Mouse (Mus musculus) CH12.LX (cell line): Measurements from ENCODE around the gene Hist1h2bn. TPM values are rescaled to one million over a fixed set of nuclear protein-coding genes. Genes with fewer than 3 reads are reported as not detected.
A peak's percentile ranks its signal among the peaks of the same experiment; 100 is the strongest.
"Not testable (repeated sequence)": the region's sequence is repeated elsewhere in the genome, so short reads cannot be mapped to it uniquely, and the experiment has no call there.

Source experiments
- DNase-seq: peaks from one replicate; pipeline ENCODE4 v3.0.0-alpha.2; 2013; ENCODE audit errors: extremely low read depth
- H3K27ac ChIP-seq: 2 replicates; pipeline ENCODE4 v1.5.1; 2012; ENCODE audit warnings: low read depth, mild to moderate bottlenecking, control low read depth, moderate library complexity; ENCODE audit not compliant: insufficient read depth
- H3K27me3 ChIP-seq: replicated peaks from 2 replicates; pipeline ENCODE3; 2012; ENCODE audit warnings: inconsistent platforms
- H3K36me3 ChIP-seq, 2 experiments: replicated peaks in 1 of 2; 2 replicates each; pipeline versions ENCODE3 to v1.6.1; 2012; ENCODE audit warnings: inconsistent platforms in 1 of 2, low read length in 1 of 2, mild to moderate bottlenecking in 1 of 2, mixed read lengths in 1 of 2, moderate library complexity in 1 of 2; ENCODE audit not compliant: control insufficient read depth in 1 of 2, insufficient read depth in 1 of 2
- H3K4me1 ChIP-seq, 2 experiments: 2 replicates each; pipeline ENCODE4 v1.6.1; 2012; ENCODE audit warnings: inconsistent platforms in 1 of 2, moderate library complexity in 1 of 2; ENCODE audit not compliant: insufficient read depth in 2 of 2, control insufficient read depth in 1 of 2
- H3K4me2 ChIP-seq: 2 replicates; pipeline ENCODE4 v1.6.1; 2012; ENCODE audit warnings: low read depth, mild to moderate bottlenecking, control low read depth; ENCODE audit not compliant: poor library complexity, insufficient read depth, severe bottlenecking
- H3K4me3 ChIP-seq, 3 experiments: fragments of 150-350 bp in 1 of 3; sonication (generic) in 1 of 3; replicated peaks in 1 of 3; 2 replicates each; pipeline versions ENCODE3 to v1.5.1; 2011 to 2012; ENCODE audit warnings: low read depth in 2 of 3, low read length in 2 of 3, mild to moderate bottlenecking in 2 of 3, moderate library complexity in 2 of 3, control low read depth in 1 of 3, improper control_type of control experiment in 1 of 3, inconsistent platforms in 1 of 3, mixed read lengths in 1 of 3; ENCODE audit not compliant: poor library complexity in 1 of 3
- H3K79me2 ChIP-seq: replicated peaks from 2 replicates; pipeline ENCODE4 v1.6.1; 2012; ENCODE audit warnings: mild to moderate bottlenecking, moderate library complexity; ENCODE audit not compliant: control insufficient read depth, poor library complexity, insufficient read depth, severe bottlenecking; ENCODE audit errors: extremely low read depth
- H3K9ac ChIP-seq: 2 replicates; pipeline ENCODE4 v1.6.1; 2012; ENCODE audit warnings: low read depth, mild to moderate bottlenecking, control low read depth, moderate library complexity; ENCODE audit not compliant: insufficient read depth
- H3K9me3 ChIP-seq: replicated peaks from 2 replicates; pipeline ENCODE3; 2012; ENCODE audit warnings: low read length, inconsistent platforms, mixed read lengths
- CHD2 ChIP-seq: IDR thresholded peaks from 2 replicates; pipeline ENCODE4 v1.6.1; 2011; ENCODE audit warnings: low read length, improper control_type of control experiment
- E2F4 ChIP-seq: IDR thresholded peaks from 2 replicates; pipeline ENCODE4 v1.6.1; 2011; ENCODE audit warnings: low read depth, low read length, improper control_type of control experiment; ENCODE audit not compliant: insufficient replicate concordance
- HCFC1 ChIP-seq: IDR thresholded peaks from 2 replicates; pipeline ENCODE4 v1.6.1; 2012; ENCODE audit warnings: low read depth, mild to moderate bottlenecking, inconsistent platforms, low read length, improper control_type of control experiment
- JUND ChIP-seq: conservative IDR thresholded peaks from 2 replicates; pipeline ENCODE4 v1.6.1; 2011; ENCODE audit warnings: low read depth, low read length, improper control_type of control experiment
- MAFK ChIP-seq: IDR thresholded peaks from 2 replicates; pipeline ENCODE4 v1.6.1; 2011; ENCODE audit warnings: low read length, improper control_type of control experiment; ENCODE audit not compliant: insufficient replicate concordance
- MEF2A ChIP-seq: IDR thresholded peaks from 2 replicates; pipeline ENCODE4 v1.6.1; 2014; ENCODE audit warnings: low read depth, mild to moderate bottlenecking, inconsistent platforms, low read length, improper control_type of control experiment, borderline replicate concordance
- MXI1 ChIP-seq: IDR thresholded peaks from 2 replicates; pipeline ENCODE4 v1.6.1; 2011; ENCODE audit warnings: mild to moderate bottlenecking, low read depth, low read length, improper control_type of control experiment
- MYC ChIP-seq: IDR thresholded peaks from 2 replicates; pipeline ENCODE4 v1.6.1; 2011; ENCODE audit warnings: low read depth, mild to moderate bottlenecking, improper control_type of control experiment, low read length
- NELFE ChIP-seq: IDR thresholded peaks from 2 replicates; pipeline ENCODE4 v1.6.1; 2011; ENCODE audit warnings: low read depth, low read length, improper control_type of control experiment
- NRF1 ChIP-seq: IDR thresholded peaks from 2 replicates; pipeline ENCODE4 v1.6.1; 2014; ENCODE audit warnings: low read depth, mild to moderate bottlenecking, inconsistent platforms, low read length, improper control_type of control experiment, moderate library complexity
- POLR2A ChIP-seq: IDR thresholded peaks from 2 replicates; pipeline ENCODE4 v1.6.1; 2011; ENCODE audit warnings: low read depth, mild to moderate bottlenecking, improper control_type of control experiment, low read length
- POLR2AphosphoS2 ChIP-seq: IDR thresholded peaks from 2 replicates; pipeline ENCODE4 v1.6.1; 2011; ENCODE audit warnings: low read depth, low read length, improper control_type of control experiment
- RCOR1 ChIP-seq: conservative IDR thresholded peaks from 2 replicates; pipeline ENCODE4 v1.6.1; 2012; ENCODE audit warnings: low read depth, mild to moderate bottlenecking, inconsistent platforms, low read length, improper control_type of control experiment
- SIN3A ChIP-seq: IDR thresholded peaks from 2 replicates; pipeline ENCODE4 v1.6.1; 2012; ENCODE audit warnings: low read length, improper control_type of control experiment, inconsistent platforms
- TBP ChIP-seq: conservative IDR thresholded peaks from 2 replicates; pipeline ENCODE4 v1.6.1; 2011; ENCODE audit warnings: low read depth, low read length, improper control_type of control experiment
- TCF12 ChIP-seq: IDR thresholded peaks from 2 replicates; pipeline ENCODE4 v1.6.1; 2014; ENCODE audit warnings: low read depth, mild to moderate bottlenecking, inconsistent platforms, low read length, improper control_type of control experiment
- UBTF ChIP-seq: IDR thresholded peaks from 2 replicates; pipeline ENCODE4 v1.6.1; 2012; ENCODE audit warnings: low read depth, mild to moderate bottlenecking, inconsistent platforms, low read length, improper control_type of control experiment, moderate library complexity
- ZMIZ1 ChIP-seq: IDR thresholded peaks from 2 replicates; pipeline ENCODE4 v1.6.1; 2012; ENCODE audit warnings: low read depth, mild to moderate bottlenecking, inconsistent platforms, low read length, improper control_type of control experiment
- dilution Hi-C: fragments of 300-500 bp; cut with MboI; formaldehyde crosslinking; loops from 2 replicates; pipeline ENCODE4 v1.14.3; 2020; ENCODE audit warnings: low sequenced_read_pairs; ENCODE audit not compliant: extremely low pct_unique_long_range_greater_than_20kb, extremely low pct_ligation_motif_present
- in situ Hi-C: fragments of 300-500 bp; cut with MboI; formaldehyde crosslinking; loops from 3 replicates; pipeline ENCODE4 v1.14.3; 2019; ENCODE audit warnings: low sequenced_read_pairs, low pct_ligation_motif_present, low pct_unique_long_range_greater_than_20kb, mixed read lengths
- polyA plus RNA-seq: library from polyadenylated mRNA; unstranded; fragments of >175 nt; gene quantifications from 2 replicates; pipeline ENCODE4 v1.2.1, GENCODE M21; 2012; ENCODE audit warnings: low read depth; ENCODE audit not compliant: insufficient read length
- total RNA-seq, 2 experiments: library from RNA; depleted of rRNA; stranded (reverse); fragments of 300-350 nt in 1 of 2; fragments of >200 nt in 1 of 2; gene quantifications; 2 replicates each; pipeline ENCODE4 v1.2.3; 2012 to 2014

Hist1h2bn gene
- total RNA-seq (2012; rRNA removed) (1,563 and 1,639 TPM in 2 replicates), total RNA-seq (2014; rRNA removed) (16.5 and 24.0 TPM in 2 replicates), polyA plus RNA-seq (2.6 and 3.1 TPM in 2 replicates)

DNA sequence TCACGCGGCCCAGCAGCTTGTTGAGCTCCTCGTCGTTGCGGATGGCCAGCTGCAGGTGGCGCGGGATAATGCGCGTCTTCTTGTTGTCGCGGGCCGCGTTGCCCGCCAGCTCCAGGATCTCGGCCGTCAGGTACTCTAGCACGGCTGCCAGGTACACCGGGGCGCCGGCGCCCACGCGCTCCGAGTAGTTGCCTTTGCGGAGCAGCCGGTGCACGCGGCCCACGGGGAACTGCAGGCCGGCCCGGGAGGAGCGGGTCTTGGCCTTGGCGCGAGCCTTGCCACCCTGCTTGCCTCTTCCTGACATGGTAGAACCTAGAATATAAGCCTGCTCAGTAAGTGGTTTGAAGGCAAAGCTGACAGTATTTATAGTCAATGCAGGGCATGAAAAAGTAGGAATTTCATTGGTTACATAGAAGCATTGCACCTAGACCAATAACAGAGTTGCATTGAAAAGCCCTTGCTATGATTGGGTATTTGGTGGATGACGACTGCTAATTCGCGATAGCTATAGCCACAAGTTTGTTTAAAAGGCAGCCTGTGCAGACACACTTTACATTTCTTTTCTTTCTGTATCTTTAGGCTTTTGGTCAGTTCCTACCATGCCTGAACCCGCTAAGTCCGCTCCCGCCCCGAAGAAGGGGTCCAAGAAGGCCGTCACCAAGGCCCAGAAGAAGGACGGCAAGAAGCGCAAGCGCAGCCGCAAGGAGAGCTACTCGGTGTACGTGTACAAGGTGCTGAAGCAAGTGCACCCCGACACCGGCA lies at the start of gene Hist1h2bn, which contains the start of gene Hist1h2ak:
Gene Hist1h2bn, plus strand, starts transcription at position 600 of the 762 bp plus-strand sequence.
Gene Hist1h2ak, minus strand, starts transcription at position 304 of the 762 bp plus-strand sequence.
- dilution Hi-C loops, H3K36me3 ChIP-seq, H3K9me3 ChIP-seq, in situ Hi-C loops, H3K27me3 ChIP-seq, H3K79me2 ChIP-seq: not testable (repeated sequence)
- peak; percentile 97 for DNase-seq
- peak within 1 kb of the TSS; percentile 92 for H3K9ac ChIP-seq
- peak within 1 kb of the TSS; percentile 17 to 38 (median 36) for H3K4me3 ChIP-seq
- TF ChIP-seq E2F4 (peak; percentile 71; the same call in 1 of the 2 replicates), RCOR1 (peak; percentile 74; the same call in 1 of the 2 replicates), TBP (peak; percentile 99), NRF1 (peak; percentile 39), MEF2A (peak; percentile 58; the same call in 1 of the 2 replicates), MYC (peak; percentile 39), NELFE (peak; percentile 77), POLR2AphosphoS2 (peak; percentile 5; the same call in 1 of the 2 replicates), POLR2A (peak; percentile 70; the same call in 1 of the 2 replicates), MXI1 (peak; percentile 70), HCFC1 (peak; percentile 57), JUND (peak; percentile 50; the same call in 1 of the 2 replicates), CHD2 (peak; percentile 96), SIN3A (peak; percentile 68), TCF12 (peak; percentile 98), ZMIZ1 (peak; percentile 76), UBTF (peak; percentile 51; the same call in 1 of the 2 replicates)
- H3K4me2 ChIP-seq, result peak within 1 kb of the TSS; percentile 82
- H3K4me1 ChIP-seq, result peaks cover 0 to 26% of the 10 kb centered on the region in 2 experiments; a peak in 2 of 4 replicates
- peak within 1 kb of the TSS; percentile 98 for H3K27ac ChIP-seq

- H3K4me1 ChIP-seq, result peaks cover 8 to 11% of the 10 kb centered on the region in 2 experiments; a peak in 3 of 4 replicates
- H3K9ac ChIP-seq, result no peak overlapping the region
- no peaks in the 10 kb centered on the region for H3K9me3 ChIP-seq
- in situ Hi-C loops, result loop anchor here (25.0 kb wide), 2 partner anchors 231 to 319 kb away; partner anchors contain the start of gene Zfp184
- no peaks in the 10 kb centered on the region for H3K79me2 ChIP-seq
- H3K4me2 ChIP-seq, result no peak overlapping the region
- H3K27me3 ChIP-seq, result no peaks in the 10 kb centered on the region
- no peak overlapping the region for H3K4me3 ChIP-seq
- H3K27ac ChIP-seq, result no peak overlapping the region
- H3K36me3 ChIP-seq, result no peaks in the 10 kb centered on the region
- TF ChIP-seq NELFE, result no peak
- peak; percentile 96 for TF ChIP-seq MAFK
- TF ChIP-seq, all 38 proteins: peak for 1
- dilution Hi-C loops, result no loop called here
- no peak for DNase-seq
Measured at GRCm38 (mm10) chr13:21706669-21707068, 47.3 kb upstream of the Hist1h2bn start.
